Mouse (Mus musculus) liver, adult 2 months (tissue): ENCODE results near the gene Mindy4.

Experiments
- CTCF ChIP-seq: fragments of 200-500 bp; IDR thresholded peaks from 2 replicates; pipeline ENCODE4 v1.5.1; 2011; ENCODE audit warnings: low read depth, low read length, control low read depth
- POLR2A ChIP-seq: fragments of 200-500 bp; IDR thresholded peaks from 2 replicates; pipeline ENCODE4 v1.6.1; 2011; ENCODE audit warnings: low read length, control low read depth; ENCODE audit not compliant: insufficient read depth; ENCODE audit errors: extremely low read depth

DNA sequence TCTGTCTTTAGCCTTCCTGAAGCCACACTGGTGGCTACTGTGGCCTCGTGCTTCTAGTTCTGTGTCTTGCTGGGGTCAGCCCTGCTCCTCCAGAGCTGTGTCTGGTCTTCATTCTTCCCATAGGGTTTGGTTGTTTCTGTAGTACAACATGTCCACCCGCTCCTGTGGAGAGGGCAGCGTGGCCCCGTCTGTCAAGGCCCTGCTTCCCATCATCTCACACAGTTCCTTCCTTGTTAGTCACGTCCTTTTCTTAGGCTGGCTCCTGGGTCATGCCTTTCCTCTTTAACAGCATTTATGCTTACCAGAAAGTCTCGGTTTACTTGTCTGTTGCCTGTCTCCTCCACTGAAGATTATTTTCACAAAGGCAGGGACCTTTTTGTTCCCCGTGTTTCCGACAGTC lies 26.9 kb downstream of the Mindy4 start:
- TF ChIP-seq CTCF (no peak), POLR2A (no peak)
